Mouse (Mus musculus) embryo, embryonic 11.5 days (tissue): ENCODE results near the gene Zfp710.
"Not testable (repeated sequence)": the region's sequence is repeated elsewhere in the genome, so short reads cannot be mapped to it uniquely, and the experiment has no call there.

Source experiments
- DNase-seq: peaks from one replicate; pipeline ENCODE4 v3.0.0-alpha.2; 2012; ENCODE audit warnings: low read depth, low spot score

Zfp710 gene

GRCm38 (mm10) chr7:80026990-80027635, 2.5 kb downstream of the Zfp710 start:
- DNase-seq = no peak

DNA sequence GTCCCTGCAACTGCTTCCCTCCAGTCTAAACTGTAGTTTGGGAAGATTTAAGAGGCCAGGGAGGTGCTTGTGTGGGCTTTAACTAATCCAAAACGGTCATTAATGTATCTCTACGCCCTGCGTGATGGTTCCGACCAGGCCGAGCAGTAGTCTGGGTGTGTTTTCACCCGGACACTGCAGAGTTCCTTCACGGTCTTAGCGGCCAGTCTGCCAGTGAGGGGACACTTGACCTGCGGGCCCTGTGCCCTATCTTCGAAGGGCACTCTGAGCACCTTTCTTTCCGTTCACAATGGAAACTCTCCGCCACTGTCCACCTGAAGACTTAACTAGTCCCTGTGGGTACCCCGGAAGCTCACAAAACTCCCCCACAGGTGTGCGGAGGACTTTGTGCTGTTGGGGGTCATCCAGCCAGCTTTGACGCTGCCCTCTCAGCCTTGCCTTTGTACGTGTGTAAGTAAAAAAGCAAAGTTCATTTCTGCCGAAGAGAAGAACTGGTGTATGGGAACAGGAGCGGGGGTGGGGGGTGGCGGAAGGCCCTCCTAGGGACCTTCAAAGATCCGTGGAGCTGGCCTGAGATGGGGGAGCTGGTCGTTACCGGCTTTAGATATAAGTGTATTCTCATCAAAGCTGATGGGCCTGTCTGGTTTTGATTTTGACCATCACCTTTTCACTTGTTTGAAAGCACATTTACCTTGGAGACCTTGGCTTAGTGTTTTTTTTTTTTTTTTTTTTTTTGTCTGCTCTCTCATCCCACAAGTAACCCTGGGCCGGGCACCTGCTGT, 3.2 kb downstream of the Zfp710 start:
- DNase-seq = no peak

GRCm38 (mm10) chr7:80028418-80028720, 3.8 kb downstream of the Zfp710 start:
- DNase-seq = no peak

DNA sequence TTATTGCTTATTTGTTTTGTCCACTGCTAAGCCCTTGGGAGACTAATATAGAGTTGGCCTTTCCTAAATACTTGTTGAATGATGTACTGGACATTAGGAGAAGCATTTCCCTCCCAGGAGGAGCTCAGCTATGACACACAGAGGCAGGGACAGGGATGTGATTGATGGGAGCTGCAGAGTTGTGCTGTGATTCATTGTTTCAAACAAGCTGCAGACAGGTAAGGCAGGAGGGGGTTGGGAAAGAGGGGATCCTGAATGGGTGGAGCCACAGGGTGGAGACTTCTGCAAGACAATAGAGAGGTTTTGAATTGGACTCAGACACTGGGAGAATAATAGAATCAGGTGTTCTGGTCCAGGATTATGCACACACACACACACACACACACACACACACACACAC, 5.4 kb downstream of the Zfp710 start:
- no peak for DNase-seq

DNA sequence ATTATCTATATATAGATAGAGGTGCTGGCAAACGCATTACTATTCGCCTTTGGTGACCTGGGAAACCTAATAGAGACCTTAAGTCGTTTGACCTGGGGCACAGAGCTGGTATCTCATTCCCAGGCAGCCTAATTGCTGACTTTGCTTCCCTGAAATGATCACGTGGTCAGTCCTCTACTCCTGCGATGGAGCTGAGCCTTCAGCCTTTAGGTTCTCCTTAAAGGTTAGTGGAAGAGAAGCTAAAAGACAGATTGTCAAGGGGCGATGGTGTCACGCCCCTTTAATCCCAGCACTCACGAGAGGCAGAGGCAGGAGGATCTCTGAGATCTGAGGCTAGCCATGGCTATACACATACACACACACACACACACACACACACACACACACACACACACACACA, 5.9 kb downstream of the Zfp710 start:
- DNase-seq = no peak

DNA sequence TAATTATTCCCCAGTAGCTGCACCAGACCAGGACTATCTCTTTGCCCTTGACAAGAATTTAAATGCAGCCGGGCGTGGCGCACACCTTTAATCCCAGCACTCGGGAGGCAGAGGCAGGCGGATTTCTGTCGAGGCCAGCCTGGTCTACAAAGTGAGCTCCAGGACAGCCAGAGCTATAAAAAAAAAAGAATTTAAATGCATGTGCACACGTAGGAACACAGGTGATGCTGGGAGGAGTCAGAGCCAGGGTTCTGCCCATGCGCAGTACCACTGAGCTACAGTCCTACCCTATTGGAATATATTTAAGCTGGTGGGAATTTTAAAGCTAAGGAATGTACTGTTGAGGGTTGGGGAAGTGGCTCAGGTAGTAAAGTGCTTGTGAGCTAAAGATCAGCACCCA, 6.4 kb downstream of the Zfp710 start:
- no peak for DNase-seq

- DNase-seq = no peak
These were observed 6.9 kb downstream of the Zfp710 start for GRCm38 (mm10) chr7:80031478-80031877.

DNA sequence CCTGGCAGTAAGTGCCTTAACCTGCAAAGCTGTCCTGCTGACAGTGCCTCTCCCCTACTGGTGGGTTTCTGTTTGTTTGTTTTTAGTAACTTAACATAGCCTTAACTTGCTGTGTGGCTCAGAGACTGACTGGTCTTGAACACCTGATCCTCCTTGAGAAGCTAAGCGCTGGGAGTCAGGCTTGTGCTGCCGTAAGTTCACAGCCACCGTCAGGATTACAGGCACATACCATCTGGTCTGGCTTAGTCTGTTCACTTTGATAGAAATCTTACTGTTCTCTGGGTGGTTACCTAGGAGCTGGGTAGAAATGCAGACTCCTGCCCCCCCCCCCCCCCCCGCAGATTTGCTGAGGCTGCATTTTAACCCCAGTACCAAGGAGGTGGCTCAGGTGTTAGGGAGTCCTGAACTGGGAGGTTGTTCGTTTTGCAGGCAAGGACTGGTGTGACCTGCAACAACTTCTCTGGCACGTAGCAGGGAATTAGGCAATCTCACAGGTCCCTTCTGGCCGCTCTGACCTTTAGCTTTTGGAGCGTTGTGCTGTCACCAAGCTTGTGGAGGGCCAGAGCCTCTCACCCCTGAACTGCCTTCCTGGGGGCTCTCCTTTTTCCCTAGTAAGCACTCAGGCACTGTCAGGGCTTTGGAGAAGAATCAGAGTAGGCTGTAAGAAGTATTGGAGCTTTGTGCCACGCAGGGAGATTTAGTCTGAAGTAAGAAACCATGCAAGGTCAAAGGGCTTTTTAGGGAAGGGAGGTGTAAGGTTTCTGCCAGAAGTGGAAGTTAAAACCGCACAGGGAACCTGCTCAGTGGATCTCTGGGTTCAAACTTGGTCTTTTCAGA, 7.8 kb downstream of the Zfp710 start:
- no peak for DNase-seq

GRCm38 (mm10) chr7:80033064-80033717, 8.6 kb downstream of the Zfp710 start:
- no peak for DNase-seq

GRCm38 (mm10) chr7:80033771-80034170, 9.2 kb downstream of the Zfp710 start:
- no peak for DNase-seq

GRCm38 (mm10) chr7:80035086-80035485, 10.5 kb downstream of the Zfp710 start:
- no peak for DNase-seq

DNA sequence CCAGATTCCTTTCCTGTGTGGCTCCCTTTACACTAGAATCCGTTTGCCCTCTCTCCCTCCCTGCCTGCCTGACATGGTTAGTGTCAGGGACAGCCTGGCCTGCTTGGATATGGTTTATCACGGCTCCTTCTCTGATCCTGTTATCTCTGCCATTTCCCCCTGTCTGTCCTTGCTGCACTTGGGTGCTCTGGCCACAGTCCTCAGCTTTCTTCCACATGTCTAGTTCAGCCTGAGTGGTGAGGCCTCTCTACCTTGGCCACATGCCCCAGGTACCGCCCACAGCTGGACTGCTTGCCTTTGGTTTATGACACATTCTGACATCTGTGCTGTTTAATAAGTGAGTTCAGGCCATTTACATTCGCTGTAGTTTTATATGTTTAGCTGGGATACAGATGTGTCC, 11.1 kb downstream of the Zfp710 start:
- no peak for DNase-seq

DNA sequence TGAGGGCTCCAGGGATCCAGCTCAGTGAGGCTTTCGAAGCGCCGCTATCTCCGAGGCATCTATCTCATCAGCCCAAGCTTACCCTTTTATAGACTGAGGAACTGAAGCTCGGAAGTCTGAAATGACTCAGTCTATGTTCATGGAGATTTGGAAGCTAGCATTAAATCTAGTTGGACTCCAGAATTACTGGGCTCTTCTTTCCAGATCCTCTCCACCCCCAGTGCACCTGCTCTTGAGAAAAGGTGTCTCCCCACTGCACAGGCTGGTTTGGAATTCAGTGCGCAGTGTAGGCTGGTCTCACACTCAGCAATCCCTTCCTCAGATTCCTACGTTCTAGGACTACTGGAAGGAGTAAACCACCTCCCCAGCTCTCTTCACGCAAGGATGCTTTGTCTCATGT, 15.1 kb downstream of the Zfp710 start:
- DNase-seq = no peak

DNA sequence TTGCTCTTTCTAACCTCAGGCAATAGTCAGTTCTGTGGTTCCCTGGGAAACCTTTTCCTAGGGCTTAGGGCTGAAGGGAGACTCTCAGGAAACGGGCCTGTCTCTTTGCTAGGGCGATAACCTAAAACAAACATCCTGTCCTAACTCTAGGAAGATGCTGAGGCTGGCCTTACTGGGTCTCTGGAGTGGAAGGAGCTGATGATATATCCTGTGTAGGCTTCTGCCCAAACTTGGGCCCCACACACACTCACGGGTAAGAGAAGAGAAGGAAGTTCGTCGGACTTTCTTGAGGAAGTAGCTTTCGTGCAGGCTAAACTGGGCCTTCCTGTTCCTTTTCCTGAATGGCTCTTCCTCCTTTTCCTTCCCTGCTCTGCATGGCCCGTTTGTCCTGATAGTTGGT, 19.6 kb downstream of the Zfp710 start:
- DNase-seq = no peak

GRCm38 (mm10) chr7:80047041-80047440, 22.4 kb downstream of the Zfp710 start:
- DNase-seq = no peak

GRCm38 (mm10) chr7:80049746-80050145, 25.1 kb downstream of the Zfp710 start:
- DNase-seq = no peak

- DNase-seq = not testable (repeated sequence)
These were observed 25.8 kb downstream of the Zfp710 start for GRCm38 (mm10) chr7:80050382-80050781.

DNA sequence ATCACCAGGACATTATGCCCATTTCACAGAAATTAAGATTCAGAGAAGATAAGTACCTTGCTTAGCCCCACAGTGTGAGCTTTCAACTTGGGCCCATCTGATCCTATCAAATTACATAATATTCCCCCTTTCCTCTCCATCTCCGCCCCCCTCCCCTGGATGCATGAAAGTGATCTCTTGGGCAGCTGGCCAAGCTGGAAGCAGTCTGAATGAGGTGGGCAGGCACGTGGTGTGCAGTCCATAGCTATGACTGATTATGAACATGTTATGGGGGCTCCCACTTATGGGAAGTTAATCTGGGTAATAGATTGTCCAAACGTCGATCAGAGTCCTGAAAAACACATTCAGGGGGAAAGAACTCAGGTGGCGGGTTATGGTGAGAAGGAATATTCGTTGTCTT, 27.2 kb downstream of the Zfp710 start:
- DNase-seq = no peak

- DNase-seq = no peak
These were observed 27.6 kb downstream of the Zfp710 start for GRCm38 (mm10) chr7:80052261-80052660.

GRCm38 (mm10) chr7:80053147-80053546, 28.5 kb downstream of the Zfp710 start:
- DNase-seq = no peak

- DNase-seq = no peak
These were observed 31.2 kb downstream of the Zfp710 start for GRCm38 (mm10) chr7:80055781-80056180.
